Mouse (Mus musculus) cerebellum, postnatal 4 days (tissue): ENCODE results near the gene Lrp5.
"Not testable (repeated sequence)": the region's sequence is repeated elsewhere in the genome, so short reads cannot be mapped to it uniquely, and the experiment has no call there.

Source experiments
- DNase-seq, 2 experiments: peaks; one replicate each; pipeline ENCODE4 v3.0.0; 2022; ENCODE audit warnings: low spot score in 2 of 2, mixed read lengths in 1 of 2

The Lrp5 gene

GRCm38 (mm10) chr19:3695471-3695870, 9.1 kb upstream of the Lrp5 start:
- no peak for DNase-seq

DNA sequence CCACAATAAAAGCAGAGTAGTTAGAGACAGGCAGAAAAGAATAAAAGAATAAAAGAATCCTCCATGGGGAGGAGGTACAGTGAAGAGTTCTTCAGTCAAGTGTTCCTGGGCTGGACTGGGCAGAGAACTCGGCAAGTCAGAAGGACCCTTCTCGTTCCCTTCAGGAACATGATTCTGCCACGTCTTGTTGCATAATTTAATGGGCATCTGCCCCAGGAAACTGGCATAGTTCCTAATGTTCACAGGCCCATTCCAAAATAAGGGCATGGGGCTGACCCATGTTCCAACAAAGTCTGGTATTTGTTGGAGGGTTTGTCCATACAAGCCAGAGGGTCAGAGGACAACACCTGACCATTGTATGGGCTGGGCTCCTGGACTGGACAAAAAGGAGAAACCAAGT, 8.6 kb upstream of the Lrp5 start:
- DNase-seq: no peak

DNA sequence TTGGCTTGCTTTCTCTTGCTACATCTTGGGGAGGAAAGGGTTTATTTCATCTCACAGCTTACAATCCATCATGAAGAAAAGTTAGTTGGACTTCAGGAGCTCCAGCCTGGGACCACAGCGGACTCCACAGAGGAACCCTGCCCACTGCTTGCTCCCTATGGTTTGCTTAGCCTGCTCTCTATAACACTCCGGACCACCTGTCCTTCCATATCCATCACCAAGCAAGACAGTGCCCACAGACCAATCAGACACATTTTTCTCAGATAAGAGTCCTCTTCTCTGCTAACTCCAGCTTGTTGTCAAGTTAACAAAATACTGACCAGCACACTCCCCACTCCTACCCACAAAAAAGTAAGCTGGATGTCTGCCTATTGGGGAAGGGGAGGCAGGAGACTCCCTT, 8.1 kb upstream of the Lrp5 start:
- no peak for DNase-seq

GRCm38 (mm10) chr19:3692414-3693145, 6.2 kb upstream of the Lrp5 start:
- no peak for DNase-seq

DNA sequence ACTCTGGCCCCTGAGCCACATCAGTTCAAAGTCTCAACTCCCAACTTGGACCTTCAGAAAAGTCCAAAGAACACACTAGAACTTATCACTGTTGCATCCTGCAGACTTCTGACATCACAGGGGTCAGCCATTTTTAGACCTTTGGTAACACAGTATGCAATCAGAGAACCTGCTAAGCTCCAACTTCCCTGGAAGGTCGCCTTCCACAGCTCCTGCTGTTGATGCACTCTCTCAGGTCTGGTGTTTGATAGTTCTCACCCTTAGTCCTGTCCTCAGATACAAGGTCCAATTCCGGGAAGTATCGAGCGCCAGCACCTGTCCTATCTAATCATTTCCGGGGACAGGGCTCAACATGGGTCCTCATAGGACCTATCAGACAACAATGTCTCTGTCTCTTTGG, 5.0 kb upstream of the Lrp5 start:
- no peak for DNase-seq

DNA sequence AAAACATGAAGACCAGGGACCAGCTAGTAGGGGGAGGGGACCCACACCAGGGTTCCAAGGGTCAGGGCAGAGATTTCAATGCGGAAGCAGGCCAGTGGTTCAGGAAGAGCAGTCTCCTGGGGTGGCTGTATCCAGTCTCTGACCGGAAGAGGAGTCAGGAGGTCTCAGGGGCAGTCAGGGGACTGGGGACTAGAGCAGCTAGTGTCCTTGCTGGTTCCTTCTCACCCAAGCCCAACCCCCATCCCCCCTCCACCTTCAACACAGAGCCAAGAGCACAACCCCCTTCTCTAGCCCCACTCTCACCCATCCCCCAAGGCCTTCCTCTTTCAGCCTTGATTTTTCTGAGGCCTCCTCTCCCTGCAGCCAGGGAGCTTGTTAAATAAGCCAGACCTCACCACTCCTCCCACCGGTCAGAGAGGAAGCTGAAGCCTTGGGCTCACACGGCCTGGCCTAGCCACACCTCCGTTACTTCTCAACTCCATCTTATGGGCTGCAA, 1.4 kb upstream of the Lrp5 start:
- DNase-seq: no peak

GRCm38 (mm10) chr19:3685611-3686214, 651 bp downstream of the Lrp5 start:
- peak in 1 of 2 experiments; percentile 24 for DNase-seq

GRCm38 (mm10) chr19:3684957-3685580, 1.3 kb downstream of the Lrp5 start:
- no peak for DNase-seq

GRCm38 (mm10) chr19:3684414-3684813, 1.9 kb downstream of the Lrp5 start:
- no peak for DNase-seq

DNA sequence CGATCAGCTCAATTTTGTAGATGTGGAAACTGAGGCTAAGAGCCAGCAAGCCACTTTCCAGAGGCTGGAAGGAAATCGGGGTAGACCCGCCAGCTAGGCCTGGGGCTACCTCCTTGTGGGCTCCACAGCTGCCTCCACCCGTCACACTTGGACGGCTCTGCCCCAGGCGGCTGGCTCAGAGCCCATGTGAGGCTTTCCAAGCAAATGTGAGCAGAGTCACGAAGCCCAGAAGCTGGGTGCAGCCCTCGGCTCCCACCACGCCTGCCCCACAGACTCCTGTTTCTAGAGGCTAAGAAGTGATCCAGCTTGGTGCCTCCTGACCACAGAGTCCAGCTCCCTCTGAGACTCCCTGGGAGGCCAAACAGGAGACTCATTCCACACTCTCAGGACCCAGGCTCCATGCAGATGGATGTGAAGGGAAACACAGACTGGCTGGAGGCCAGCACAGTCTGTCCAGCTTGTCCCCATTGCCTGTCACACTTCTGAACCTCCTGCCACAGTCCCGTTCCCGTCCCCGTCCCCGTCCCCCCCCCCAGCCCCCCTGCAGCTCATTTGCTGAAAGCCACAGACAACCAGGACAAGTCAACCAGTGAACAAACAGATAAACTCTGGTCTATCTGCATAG, 4.9 kb downstream of the Lrp5 start:
- DNase-seq: peak; percentile 55 to 77

- no peak for DNase-seq
Measured at GRCm38 (mm10) chr19:3680732-3681131, 5.6 kb downstream of the Lrp5 start.

DNA sequence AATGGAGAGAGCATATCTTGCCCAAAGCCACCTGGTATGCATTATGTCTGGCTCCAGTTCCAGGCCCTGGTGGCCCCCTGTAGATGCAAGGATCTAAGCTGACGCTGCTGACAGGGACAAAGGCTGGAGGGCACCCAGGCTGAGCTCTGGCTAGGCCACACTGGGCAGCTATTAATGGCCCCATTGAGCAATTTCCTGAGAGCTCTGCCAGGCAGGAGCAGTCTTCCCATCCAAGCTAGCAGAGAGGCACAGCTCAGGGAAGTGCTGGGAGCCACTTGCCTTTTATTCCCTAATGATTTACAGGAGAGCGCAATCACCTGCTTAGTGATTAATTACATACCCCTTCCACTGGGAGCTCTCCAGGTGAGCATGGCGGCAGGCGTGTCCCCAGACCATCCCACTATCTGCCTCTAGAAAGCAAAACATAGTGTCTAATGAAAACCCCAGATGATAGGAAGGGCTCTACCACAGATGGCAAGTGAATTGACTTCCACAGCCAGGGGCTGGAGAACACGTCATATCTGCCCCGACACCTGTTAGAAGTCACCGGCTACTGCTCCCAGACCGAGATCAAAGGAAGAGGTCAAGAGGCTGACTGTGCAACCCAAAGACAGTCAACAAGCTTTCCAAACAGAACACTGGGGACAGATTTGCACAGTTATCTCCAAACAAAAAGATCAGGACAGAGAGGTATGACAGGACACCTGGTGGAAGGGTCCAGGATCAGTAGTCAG, 12.1 kb downstream of the Lrp5 start:
- DNase-seq: no peak

DNA sequence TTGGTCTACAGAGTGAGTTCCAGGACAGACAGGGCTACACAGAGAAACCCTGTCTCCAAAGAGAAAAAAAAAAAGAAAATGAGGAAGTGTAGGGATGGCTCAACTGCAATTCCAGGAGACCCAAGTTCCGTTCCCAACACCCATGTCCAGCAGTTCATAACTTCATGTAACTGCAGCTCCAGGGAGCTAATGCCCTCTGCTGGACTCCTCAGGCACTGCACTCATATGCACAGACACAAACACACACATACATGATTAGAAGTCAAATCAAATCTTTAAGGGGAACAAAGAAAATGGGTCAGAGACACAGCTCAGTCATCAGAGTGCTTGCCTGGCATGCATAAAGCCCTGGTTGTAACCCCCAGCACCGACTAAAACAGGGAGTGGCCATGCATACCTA, 13.2 kb downstream of the Lrp5 start:
- DNase-seq: no peak

- DNase-seq: no peak
Measured at GRCm38 (mm10) chr19:3669100-3669499, 17.3 kb downstream of the Lrp5 start.

GRCm38 (mm10) chr19:3668551-3668950, 17.8 kb downstream of the Lrp5 start:
- DNase-seq: no peak

GRCm38 (mm10) chr19:3667979-3668378, 18.4 kb downstream of the Lrp5 start:
- DNase-seq: no peak

GRCm38 (mm10) chr19:3667155-3667895, 19.0 kb downstream of the Lrp5 start:
- DNase-seq: no peak

DNA sequence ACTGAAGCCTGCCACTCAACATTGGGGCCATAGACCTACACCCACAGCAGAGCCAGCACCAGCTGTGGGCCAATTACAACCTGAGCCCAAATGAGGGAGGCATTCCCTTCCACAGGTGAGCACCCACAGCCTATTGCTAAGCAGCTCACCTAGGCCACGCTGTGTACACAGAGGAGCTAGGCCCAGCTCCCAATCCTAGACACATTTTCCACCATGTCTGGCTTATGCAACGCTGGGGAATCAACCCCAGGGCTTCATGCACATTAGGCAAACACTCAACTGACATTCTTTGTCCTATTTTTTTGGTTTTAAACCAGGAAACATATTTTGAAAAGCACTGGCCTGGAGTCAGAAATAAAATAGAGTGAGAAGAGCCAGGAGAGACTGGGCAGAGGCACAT, 19.7 kb downstream of the Lrp5 start:
- no peak for DNase-seq

DNA sequence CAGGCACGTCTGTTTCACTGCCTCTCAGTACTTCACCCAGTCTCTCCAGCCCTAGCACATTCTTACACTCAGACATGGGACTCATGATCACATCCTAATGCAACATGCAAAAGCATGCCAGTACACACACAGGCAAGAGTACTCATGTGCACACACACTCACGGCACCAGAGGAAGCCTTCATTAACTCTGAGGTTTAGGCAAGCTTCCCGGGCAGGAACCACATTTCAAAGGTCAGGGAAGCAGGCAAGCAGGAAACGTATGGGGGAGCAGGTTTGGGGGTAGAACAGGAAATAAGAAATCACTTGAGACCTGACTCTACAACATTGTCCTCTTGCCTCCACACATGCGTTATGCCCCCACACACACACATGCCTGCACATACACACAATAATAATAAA, 20.9 kb downstream of the Lrp5 start:
- DNase-seq: no peak

DNA sequence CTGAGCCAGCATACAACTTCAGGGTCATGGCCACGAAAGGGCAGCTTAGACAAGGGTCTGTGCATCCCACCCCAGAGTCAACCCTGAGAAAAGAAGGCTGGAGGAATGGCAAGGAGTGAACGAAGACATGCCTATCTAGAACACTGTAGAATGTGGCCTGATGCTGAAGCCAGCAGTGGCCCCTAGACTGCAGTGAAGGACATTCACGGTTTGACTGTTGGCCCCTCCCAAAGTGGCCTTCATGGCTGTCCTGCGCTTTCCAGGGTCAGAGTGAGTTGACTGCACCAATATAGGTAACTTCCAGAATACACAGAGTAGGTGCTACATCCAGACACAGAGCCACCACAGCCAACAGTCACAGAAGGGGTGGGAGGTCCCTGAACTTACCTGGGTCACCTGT, 28.4 kb downstream of the Lrp5 start:
- DNase-seq: no peak

- DNase-seq: not testable (repeated sequence)
Measured at GRCm38 (mm10) chr19:3657065-3657464, 29.3 kb downstream of the Lrp5 start.
